Mouse (Mus musculus): ENCODE data around the gene Sv2a. TPM values are rescaled to one million over a fixed set of nuclear protein-coding genes. Genes with fewer than 3 reads are reported as not detected.
A peak's percentile ranks its signal among the peaks of the same experiment; 100 is the strongest.

The Sv2a gene
- total and polyA plus RNA-seq, 3 experiments: 3.4 to 5.4 (median 4.5) TPM

DNA sequence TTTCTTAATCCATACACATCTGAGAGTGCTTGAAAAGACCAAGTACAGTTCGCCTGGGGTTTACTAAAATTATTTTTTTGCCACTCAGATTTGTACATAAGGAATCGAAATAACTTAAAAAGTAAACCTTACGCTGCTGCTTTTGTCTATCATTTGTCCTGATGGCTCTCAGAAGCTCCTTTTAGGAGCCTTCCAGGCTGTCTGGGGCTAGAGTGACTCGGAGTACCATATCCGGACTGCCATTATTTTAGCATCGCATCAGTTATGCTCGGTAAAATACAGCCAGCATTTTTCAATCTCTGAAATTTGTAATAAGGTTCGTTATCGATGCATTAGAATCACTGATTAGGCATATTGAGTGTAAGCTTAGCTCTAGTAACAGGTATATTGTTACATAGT, 59.8 kb downstream of the Sv2a start:
- Histone ChIP-seq H3K4me3 (peak overlapping the region; percentile 44), H3K27me3 (ENCODE audit: control insufficient read depth, insufficient read depth, low read length) (no peaks in the 10 kb centered on the region), H3K36me3 (ENCODE audit: control insufficient read depth, insufficient read depth, low read length) (peaks cover 8% of the 10 kb centered on the region), H3K4me1 (ENCODE audit: control insufficient read depth, insufficient read depth, low read length) (peaks cover 9% of the 10 kb centered on the region), H3K79me2 (replicated peaks; ENCODE audit: control insufficient read depth, insufficient read depth, low read length) (no peaks in the 10 kb centered on the region), H3K27ac (peak overlapping the region; percentile 89), H3K9ac (ENCODE audit: low read depth, low read length) (no peak overlapping the region)
- intact Hi-C loops (cut with DNase I): no loop called here
- WGBS: 79% methylated on average over 9 of the region's 9 CpGs
- no peak for DNase-seq
- no peak for TF ChIP-seq CTCF (IDR thresholded peaks at IDR 0.05)
- no peak for TF ChIP-seq POLR2A (IDR thresholded peaks at IDR 0.05; ENCODE audit: insufficient read depth, low read depth, low read length)

DNA sequence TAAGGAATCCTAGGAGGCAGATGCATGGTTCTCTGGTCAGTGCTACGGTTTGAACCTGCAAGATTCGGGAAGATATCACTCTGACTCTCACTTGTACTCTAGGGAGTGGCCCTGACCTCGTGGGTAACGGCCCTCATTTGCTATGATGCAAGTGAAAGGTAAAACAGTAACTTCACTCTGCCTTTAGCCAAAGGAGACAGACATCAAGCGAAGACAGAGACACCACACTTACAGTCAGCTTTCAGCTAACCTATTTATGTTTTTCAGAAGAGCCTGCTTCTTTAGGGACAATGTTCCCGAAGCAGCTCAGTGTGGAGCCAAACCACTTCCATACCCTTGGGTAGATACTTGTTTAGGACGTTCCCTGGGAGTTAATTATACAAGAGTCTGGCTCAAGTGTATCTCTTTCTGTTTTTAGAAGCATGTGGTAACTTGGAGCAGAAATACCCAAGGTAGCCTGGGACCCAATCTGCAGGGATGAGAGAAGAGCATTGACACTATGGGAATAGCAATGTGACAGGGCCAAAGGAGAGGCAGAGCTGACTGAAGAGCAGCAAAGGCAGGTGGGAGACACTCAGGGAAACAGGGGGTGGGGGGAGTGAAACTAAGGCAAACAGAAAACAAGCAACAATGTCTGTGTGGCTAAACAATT, 63.1 kb downstream of the Sv2a start:
- intact Hi-C loops (cut with DNase I): loop anchor here (2.0 kb wide), 1 partner anchor 19 kb away; the partner anchor contains the start of gene Hist2h4
- no peak for TF ChIP-seq EP300 (IDR thresholded peaks at IDR 0.05; ENCODE audit: insufficient read depth, low read depth, low read length)
- peak; percentile 10; the same call in 1 of the 2 replicates for TF ChIP-seq POLR2A (IDR thresholded peaks at IDR 0.05; ENCODE audit: insufficient read depth, low read depth, low read length)
- H3K36me3 ChIP-seq (ENCODE audit: control insufficient read depth, insufficient read depth, low read length): peaks cover 10% of the 10 kb centered on the region
- peaks cover 9% of the 10 kb centered on the region for H3K4me1 ChIP-seq (ENCODE audit: control insufficient read depth, insufficient read depth, low read length)
- peak overlapping the region; percentile 72 for H3K9ac ChIP-seq (ENCODE audit: low read depth, low read length)
- DNase-seq: peak in 1 of 2 experiments; percentile 24
- no peaks in the 10 kb centered on the region for H3K27me3 ChIP-seq (ENCODE audit: control insufficient read depth, insufficient read depth, low read length)
- H3K4me3 ChIP-seq: no peak overlapping the region; the same call in none of the 2 replicates
- whole genome bisulfite sequencing: 66% methylated on average over 7 of the region's 7 CpGs
- H3K27ac ChIP-seq: peak overlapping the region; percentile 100
- no peaks in the 10 kb centered on the region for H3K79me2 ChIP-seq (replicated peaks; ENCODE audit: control insufficient read depth, insufficient read depth, low read length)

Small RNAs within 50 kb of the gene (microRNA-seq; reads per million reads assigned to microRNA genes)
- gene Gm44492 (0 to 0.56 reads per million in 2 experiments), gene Gm47311 (0 reads per million in 2 experiments)

Other genes with a start within 250 kb of the Sv2a start
- gene Plekho1, start 185.2 kb upstream of the Sv2a start, total RNA-seq (2021): 10 to 100 TPM; 65.4 to 67.5 TPM
- gene Plekho1, start 185.2 kb upstream of the Sv2a start, polyA plus RNA-seq (2012; rRNA removed): 82.8 and 110 TPM in 2 replicates
- 10 to 100 TPM; 23.0 to 24.5 TPM for gene Vps45, start 122.7 kb upstream of the Sv2a start, total RNA-seq (2021)
- 4.3 and 7.1 TPM in 2 replicates for gene Vps45, start 122.7 kb upstream of the Sv2a start, polyA plus RNA-seq (2012; rRNA removed)
- gene Otud7b, start 76.6 kb upstream of the Sv2a start, total RNA-seq (2021): 10 to 100 TPM; 46.0 to 57.4 TPM
- 10.9 and 15.8 TPM in 2 replicates for gene Otud7b, start 76.6 kb upstream of the Sv2a start, polyA plus RNA-seq (2012; rRNA removed)
- 1 to 10 TPM; 2.1 to 3.5 TPM for gene Mtmr11, start 19.1 kb upstream of the Sv2a start, total RNA-seq (2021)
- 5.5 and 11.7 TPM in 2 replicates for gene Mtmr11, start 19.1 kb upstream of the Sv2a start, polyA plus RNA-seq (2012; rRNA removed)
- gene Sf3b4, start 8.8 kb upstream of the Sv2a start, total RNA-seq (2021): 10 to 100 TPM; 15.7 to 16.5 TPM
- gene Sf3b4, start 8.8 kb upstream of the Sv2a start, polyA plus RNA-seq (2012; rRNA removed): 19.2 and 23.0 TPM in 2 replicates
- 10 to 100 TPM; 22.6 to 28.7 TPM for gene Bola1, start 38.6 kb downstream of the Sv2a start, total RNA-seq (2021)
- 22.3 and 36.0 TPM in 2 replicates for gene Bola1, start 38.6 kb downstream of the Sv2a start, polyA plus RNA-seq (2012; rRNA removed)
- 1 to 10 TPM; 1.9 to 2.0 TPM for gene Hist2h2ab, start 38.7 kb downstream of the Sv2a start, total RNA-seq (2021)
- 0.35 TPM in 1 of 2 replicates, not detected in the other for gene Hist2h2ab, start 38.7 kb downstream of the Sv2a start, polyA plus RNA-seq (2012; rRNA removed)
- gene Hist2h2ac, start 39.7 kb downstream of the Sv2a start, total RNA-seq (2021): 10 to 100 TPM; 18.1 to 26.3 TPM
- 1.3 and 1.5 TPM in 2 replicates for gene Hist2h2ac, start 39.7 kb downstream of the Sv2a start, polyA plus RNA-seq (2012; rRNA removed)
- 10 to 100 TPM in 1 of 2 experiments, 1 to 10 TPM in 1; 9.4 to 10.1 TPM for gene Hist2h2be, start 40.0 kb downstream of the Sv2a start, total RNA-seq (2021)
- 6.9 and 11.9 TPM in 2 replicates for gene Hist2h2be, start 40.0 kb downstream of the Sv2a start, polyA plus RNA-seq (2012; rRNA removed)
- 1 to 10 TPM; 5.5 to 6.2 TPM for gene Hist2h3c2, start 58.0 kb downstream of the Sv2a start, total RNA-seq (2021)
- 9.2 and 12.0 TPM in 2 replicates for gene Hist2h3c2, start 58.0 kb downstream of the Sv2a start, polyA plus RNA-seq (2012; rRNA removed)
- 100 to 1,000 TPM; 189 to 218 TPM for gene Hist2h2aa2, start 59.1 kb downstream of the Sv2a start, total RNA-seq (2021)
- gene Hist2h2aa2, start 59.1 kb downstream of the Sv2a start, polyA plus RNA-seq (2012; rRNA removed): 33.9 and 73.5 TPM in 2 replicates
- 10 to 100 TPM in 1 of 2 experiments, 1 to 10 TPM in 1; 7.1 to 13.0 TPM for gene Hist2h2aa1, start 64.3 kb downstream of the Sv2a start, total RNA-seq (2021)
- gene Hist2h2aa1, start 64.3 kb downstream of the Sv2a start, polyA plus RNA-seq (2012; rRNA removed): 60.4 and 124 TPM in 2 replicates
- gene Hist2h3c1, start 65.5 kb downstream of the Sv2a start, total RNA-seq (2021): not detected
- gene Hist2h3c1, start 65.5 kb downstream of the Sv2a start, polyA plus RNA-seq (2012; rRNA removed): not detected in 2 replicates
- 10 to 100 TPM; 11.6 to 14.0 TPM for gene Hist2h4, start 82.2 kb downstream of the Sv2a start, total RNA-seq (2021)
- 1.1 and 1.4 TPM in 2 replicates for gene Hist2h4, start 82.2 kb downstream of the Sv2a start, polyA plus RNA-seq (2012; rRNA removed)
- gene Hist2h3b, start 87.5 kb downstream of the Sv2a start, total RNA-seq (2021): 10 to 100 TPM; 11.5 to 18.3 TPM
- gene Hist2h3b, start 87.5 kb downstream of the Sv2a start, polyA plus RNA-seq (2012; rRNA removed): 0.94 and 5.2 TPM in 2 replicates
- 10 to 100 TPM; 34.1 to 34.7 TPM for gene Hist2h2bb, start 88.6 kb downstream of the Sv2a start, total RNA-seq (2021)
- gene Hist2h2bb, start 88.6 kb downstream of the Sv2a start, polyA plus RNA-seq (2012; rRNA removed): 1.2 TPM in 1 of 2 replicates, not detected in the other
- 1 to 10 TPM; 1.2 to 1.3 TPM for gene Fcgr1, start 112.8 kb downstream of the Sv2a start, total RNA-seq (2021)
- gene Fcgr1, start 112.8 kb downstream of the Sv2a start, polyA plus RNA-seq (2012; rRNA removed): 1.1 and 2.4 TPM in 2 replicates

All from heart, adult 2 months (tissue).